Mouse (Mus musculus): ENCODE data around the gene Col4a4.

Gene Col4a4

DNA sequence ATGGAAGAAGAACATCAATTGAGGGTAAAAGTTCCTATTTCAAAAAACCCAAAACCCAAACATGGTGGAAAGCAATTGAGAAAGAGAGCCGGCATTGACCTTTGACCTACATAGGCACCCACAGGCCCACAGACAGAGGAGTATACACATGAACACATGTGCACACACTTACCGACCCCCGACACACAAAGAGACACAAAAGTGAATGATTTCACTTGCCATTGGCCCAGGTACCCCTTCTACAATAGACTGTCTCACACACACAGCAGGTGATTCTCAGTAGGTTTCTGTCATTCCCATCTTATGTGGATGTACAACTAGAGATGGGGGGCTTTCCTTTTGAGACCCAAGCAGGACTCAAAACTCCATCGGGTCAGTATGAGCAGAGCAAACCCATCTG, 110.8 kb downstream of the Col4a4 start:
- DNase-seq (ENCODE audit: low read depth), result no peak

DNA sequence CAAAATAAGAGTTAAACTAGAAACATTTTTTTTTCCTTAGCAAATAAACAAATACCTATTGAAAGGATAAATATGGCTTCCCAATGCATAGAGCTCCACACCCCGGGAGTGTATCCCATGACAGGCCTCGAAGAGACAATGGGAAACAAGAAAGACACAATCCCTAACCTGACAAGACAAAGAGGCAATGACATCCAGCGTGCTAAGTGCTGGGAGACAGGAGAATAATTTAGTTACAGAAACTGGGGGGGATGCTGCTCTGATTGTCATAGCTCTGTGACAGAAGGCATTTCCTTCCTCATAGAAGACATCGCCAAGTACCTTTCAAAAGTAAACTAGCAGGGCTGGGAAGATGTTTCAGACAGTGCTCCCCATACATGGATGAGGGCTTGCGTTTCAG, 111.4 kb downstream of the Col4a4 start:
- no peak for DNase-seq (ENCODE audit: low read depth)

DNA sequence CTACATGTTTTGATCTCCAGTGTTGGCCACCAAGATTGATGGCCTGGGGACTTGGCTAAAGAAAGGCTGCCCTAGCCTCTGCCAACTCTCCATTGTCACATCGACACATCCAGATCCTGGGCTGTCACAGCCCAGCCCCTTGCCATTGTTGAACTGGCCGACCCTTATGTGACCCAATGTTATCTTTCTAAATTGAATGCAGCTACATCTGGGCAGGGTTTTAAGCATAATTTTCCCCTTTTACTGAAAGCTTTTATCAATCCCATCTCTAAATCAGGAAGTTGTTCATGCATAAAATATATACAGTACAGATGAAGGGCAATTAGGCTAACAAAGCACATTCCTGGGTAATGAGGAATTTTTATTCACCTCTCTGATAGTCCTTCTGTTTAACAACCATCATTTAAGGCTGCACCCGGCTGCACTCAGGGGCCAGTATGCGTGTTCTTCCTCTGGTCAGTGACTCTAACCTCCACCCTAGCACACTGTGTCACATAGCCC, 112.1 kb downstream of the Col4a4 start:
- DNase-seq (ENCODE audit: low read depth), result no peak

DNA sequence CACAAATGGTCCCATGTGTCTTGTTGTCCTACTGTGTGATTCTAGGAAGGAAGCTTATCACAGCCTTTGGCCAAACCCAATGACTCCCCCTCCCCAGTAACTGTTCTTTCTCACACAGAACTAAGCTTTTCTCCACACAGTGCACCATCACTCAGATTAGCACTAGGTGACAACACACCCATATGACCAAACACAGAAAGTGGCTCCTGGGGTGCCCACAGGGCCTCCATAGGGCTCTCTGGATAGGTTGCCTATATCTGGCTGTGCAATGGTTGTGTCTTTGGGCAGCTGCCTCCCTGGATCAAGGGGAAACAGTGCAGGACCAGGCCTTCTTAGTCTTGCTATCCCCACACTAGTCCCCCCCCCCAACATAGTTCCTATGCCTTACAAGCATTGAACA, 113.2 kb downstream of the Col4a4 start:
- no peak for DNase-seq (ENCODE audit: low read depth)

DNA sequence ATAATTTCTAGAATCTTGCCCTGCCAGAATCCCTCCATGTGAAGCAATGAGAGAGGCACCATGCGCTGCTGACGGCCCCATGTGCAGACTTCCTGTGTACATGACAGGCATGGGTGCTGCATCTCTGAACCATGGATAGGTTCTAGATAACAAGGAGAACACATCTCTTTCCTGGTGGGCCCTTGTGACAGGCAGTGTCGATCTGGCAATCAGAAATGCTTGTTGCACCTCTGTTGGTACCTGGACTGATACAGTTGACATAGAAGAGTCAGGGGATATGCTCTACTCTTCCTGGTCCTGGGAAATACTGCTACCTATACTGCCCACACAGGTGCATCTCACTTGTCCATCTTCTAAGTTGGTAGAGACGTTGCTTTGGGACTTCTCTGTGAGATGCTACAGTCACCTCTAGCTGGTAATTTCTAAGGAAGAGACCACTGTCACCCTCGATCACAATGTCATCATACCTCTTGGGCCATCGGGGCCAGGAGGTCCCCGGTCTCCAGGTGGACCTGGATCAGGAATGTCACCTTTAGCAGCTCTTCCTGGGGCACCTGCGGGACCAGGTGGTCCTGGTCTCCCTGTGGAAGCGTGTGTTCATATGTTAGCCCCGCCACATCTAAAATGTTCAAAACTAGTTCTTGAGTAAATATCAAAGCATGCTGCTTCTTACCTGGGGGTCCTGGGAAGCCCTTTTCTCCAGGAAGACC, 116.0 kb downstream of the Col4a4 start:
- DNase-seq (ENCODE audit: low read depth), result no peak

DNA sequence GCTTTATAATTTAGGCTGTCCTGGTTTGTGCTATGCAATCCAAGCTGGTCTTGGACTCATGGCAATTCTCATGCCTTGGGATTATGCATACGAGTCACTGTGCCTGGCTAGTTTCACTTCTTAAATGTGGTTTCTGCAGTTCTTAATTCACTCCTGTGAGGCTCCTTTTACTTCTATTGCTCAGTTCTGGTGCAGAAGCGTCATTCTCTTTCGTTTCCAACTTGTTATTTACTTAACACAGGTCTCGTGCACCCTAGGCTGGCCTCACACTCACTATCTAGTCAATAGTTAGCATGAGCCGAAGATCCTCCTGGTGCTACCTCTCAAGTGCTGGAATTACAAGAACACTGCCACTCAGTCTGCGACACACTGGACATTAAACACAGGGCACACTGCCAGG, 117.8 kb downstream of the Col4a4 start:
- no peak for DNase-seq (ENCODE audit: low read depth)

DNA sequence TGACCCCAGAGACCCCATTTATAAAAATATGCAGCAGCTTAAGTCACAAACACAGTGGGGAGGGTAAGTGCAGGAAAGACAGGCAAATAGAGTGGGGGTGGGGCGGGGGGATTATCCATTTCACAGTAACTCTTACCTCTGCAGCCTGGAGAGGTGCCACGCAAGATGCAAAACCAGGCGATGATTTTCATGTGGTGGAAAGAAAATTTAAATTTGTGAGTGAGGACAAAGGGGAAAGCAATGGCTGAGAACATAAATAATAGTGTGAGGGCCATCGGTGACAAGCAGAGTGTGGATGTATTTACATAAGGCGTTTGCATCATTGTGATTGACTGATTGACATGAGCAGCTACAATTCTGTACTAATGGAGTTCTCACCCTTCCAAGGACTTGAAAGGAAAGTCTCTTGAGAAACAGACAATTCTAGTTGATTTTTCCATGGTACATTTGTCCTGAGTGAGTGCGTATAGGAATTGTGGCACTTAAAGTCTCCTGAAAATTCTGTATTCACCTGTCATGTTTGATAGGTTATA, 121.3 kb downstream of the Col4a4 start:
- no peak for DNase-seq (ENCODE audit: low read depth)

DNA sequence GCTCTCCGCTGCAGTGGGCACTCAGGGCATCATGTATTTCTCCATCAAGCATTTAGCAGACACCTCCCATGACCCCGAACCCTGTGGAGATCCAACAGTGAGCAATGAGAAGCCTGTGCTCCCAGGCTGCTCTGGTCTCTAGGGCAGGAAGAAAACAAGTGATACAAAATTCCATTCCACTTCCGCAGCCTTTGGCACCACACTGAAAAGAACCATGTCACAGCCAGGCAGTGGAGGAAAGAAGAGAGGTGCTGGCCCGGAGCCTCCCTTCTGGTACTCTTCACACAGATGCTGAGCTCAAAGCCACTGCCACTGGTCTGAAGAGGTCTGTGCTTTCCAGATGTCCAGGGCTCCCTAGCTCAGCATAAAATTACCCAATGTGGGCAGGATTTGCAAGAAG, 125.6 kb downstream of the Col4a4 start:
- no peak for DNase-seq (ENCODE audit: low read depth)

DNA sequence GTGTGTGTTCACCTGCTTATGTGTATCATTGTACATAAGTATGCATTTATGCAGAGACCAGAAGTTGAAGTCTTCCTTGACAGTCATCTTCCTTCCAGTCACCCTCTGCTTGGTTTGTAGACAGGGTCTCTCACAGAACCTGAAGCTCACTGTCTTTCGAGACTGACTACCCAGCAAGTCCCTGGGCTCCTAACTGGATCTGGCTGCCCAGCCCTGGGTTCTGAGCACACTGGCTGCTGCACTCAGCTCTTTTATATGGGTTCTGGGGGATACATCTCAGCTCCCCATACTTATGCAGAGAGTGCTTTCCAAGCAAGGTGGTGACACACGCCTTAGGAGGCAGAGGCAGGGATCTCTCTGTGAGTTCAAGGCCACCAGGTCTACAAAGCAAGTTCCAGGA, 126.7 kb downstream of the Col4a4 start:
- DNase-seq (ENCODE audit: low read depth), result no peak

DNA sequence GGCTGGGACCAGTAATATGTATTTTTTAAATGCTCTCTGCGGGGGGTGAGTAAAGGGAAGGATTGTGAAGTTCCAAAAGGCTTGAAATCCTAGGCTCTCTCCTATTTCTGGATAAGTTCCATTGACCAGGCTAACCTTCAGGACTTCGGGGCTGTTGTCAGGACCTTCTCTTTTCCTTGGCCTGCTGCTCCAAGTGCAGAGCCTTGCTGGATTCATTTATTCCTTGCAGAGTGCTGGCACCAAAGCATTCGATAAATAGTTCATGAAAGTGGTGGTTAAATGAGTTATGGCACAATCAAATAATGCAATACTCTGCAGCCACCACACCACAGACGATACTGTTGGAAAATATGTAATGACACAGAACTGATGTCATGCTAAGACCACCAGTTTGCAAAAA, 127.3 kb downstream of the Col4a4 start:
- peak; percentile 35 for DNase-seq (ENCODE audit: low read depth)

DNA sequence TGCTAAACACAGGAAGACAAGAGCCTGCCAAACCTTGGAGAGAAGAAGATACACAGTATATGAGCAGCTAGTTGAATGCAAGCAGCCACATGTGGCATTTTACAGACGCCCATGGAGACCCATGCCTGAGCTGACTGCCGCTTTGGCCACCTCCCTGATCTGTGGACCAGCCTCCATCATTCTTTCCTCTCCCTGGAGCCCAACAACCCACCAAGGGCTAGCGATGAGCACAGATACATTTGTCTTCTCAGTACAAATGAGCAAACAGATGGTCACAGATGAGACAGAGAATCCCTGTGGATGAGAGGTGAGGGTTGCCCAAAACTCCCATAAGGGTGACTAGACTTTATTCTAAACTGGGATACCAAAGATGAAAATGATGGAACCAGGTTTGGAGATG, 132.6 kb downstream of the Col4a4 start:
- no peak for DNase-seq (ENCODE audit: low read depth)

DNA sequence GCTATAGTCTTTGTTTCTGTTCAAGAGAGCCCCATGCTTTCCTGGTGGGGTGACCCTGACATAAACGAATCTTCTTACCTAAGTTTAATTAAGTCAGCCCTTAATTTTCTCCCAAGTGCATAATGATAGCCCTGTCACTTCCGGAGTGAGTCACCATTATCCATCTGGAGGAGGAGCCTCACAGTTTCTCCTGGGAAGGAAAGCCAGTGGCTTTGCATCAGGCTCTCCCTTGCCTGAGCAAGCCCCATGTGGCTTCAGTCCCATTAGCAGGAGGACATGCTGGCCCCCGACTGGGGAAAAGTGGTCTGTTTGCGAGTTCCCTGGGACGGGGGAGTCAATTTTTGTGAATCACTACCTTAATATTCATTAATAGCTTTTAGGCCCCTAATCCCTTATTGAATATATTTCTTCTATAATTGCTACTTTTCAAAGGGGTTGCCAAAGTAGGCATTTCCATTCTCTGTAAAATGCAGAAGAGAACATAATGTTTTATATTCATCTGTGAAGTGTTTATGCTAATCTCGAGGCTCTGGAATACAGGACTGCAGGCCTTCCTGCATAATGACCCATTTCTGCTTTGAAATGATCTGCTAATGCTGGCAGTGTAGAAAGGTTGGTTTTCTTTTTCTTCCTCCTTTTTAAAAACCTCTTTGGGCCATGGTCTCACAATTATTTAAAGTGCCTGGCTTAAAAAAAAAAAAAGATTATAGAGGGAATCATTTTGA, 134.6 kb downstream of the Col4a4 start:
- DNase-seq (ENCODE audit: low read depth), result no peak

DNA sequence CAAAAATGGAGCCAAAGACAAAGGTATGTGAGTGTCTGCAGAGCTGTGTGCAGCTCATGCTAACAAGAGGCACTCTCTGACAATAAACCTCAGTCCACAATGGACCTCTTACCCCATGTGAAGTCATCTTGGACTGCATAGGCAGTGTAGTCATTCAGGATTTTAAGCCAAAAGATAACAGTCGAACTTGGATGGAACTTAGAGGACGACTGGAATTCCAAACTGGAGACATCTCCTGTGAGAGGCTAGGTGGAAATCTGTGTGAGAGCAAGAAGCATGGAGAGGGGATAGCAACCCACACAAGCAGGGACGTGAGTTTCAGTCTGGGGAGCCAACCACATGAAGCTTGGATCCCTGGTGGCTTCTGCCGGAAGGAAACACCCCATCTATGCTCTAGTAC, 136.8 kb downstream of the Col4a4 start:
- no peak for DNase-seq (ENCODE audit: low read depth)

DNA sequence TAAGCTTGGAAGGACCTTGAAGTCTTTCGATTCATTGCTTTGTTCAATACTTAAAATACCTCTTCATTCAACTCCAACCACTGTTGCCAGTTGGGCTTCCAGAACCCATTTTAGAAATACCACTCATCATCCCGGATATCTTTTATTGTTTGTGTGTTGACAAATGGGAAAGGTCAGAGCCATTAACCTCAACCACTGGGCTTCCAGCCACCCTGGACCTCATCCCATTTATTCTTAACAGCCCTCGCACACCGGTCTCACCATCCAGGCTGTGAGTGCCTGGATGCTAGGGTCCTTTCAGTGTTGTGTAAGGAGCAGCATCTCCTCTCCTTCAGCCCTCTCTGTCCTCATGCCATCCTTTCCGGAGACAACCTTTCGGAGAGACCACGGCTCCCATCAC, 140.6 kb downstream of the Col4a4 start:
- peak; percentile 56 for DNase-seq (ENCODE audit: low read depth)

DNA sequence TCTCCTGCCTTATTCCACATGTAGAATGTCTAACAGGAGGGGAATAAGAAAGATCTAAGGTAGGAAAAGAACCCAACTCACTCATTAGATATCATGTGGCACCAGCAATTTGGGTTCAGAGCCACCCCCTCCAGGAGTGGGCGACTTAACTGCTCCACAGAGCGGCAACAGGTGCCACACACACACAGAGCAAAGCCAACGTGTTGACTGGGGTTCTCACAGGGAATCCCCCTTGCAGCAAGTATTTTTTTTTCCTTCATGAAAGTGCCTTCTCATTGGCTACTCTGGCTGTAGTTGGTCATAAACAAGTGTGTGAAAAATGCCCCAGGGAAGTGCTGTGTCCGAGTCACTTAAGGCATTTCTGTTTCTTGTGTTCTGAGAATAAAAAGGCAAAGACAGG, 143.1 kb downstream of the Col4a4 start:
- DNase-seq (ENCODE audit: low read depth), result no peak

DNA sequence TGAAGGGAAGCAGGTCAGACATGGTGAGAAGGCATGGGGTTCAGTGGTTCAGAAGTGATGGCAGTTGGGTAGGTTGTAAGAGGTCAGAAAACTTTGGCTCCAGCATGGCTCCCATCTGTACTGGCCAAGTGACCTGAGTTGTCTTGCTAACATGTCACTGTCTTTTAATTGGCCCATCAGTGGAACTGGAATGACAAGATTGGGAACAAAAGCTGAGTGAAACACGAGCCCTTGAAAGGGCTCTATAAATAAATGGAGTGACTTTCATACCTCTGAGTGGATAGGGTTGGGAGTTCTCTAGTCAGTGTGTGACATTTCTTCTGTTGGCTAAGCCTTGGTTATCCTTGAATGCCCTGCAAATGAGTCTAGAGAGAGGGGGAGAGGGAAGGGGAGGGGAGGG, 146.5 kb downstream of the Col4a4 start:
- no peak for DNase-seq (ENCODE audit: low read depth)

DNA sequence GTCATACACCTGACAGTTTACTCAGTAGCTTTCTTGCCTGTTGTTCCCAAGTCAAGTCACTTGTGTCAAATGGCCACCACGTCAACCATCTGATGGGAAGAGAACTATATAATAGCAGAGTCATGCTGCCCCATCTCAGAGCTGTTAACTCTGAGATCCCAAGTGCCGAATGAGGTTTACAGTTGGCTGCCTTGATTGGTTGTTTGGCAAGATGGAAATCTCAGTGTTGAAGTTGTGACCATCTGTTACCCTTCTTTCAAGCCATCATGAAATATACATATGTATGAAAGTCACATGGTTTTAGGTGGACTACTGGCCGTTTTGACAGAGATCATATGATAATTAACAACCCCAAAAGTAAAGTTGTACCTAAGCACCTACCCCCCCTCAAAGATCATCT, 149.4 kb downstream of the Col4a4 start:
- no peak for DNase-seq (ENCODE audit: low read depth)

DNA sequence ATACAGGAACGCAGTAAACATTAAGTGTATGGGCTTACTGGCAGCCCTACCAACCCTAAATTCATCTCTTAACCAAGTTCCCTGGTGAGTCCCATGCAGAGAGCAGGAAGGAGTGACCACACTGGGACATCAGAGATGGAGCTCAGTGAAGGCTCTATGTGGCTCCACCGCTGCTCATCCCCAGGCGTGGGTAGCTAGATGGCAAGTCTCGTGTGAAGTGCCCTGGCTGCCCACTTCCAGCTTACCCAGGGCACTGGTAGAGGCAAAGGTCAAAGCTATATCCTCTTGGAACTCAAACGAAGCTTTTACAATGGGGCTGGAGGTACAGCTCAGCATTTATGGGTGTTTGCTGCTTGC, 153.0 kb downstream of the Col4a4 start:
- no peak for DNase-seq (ENCODE audit: low read depth)

DNA sequence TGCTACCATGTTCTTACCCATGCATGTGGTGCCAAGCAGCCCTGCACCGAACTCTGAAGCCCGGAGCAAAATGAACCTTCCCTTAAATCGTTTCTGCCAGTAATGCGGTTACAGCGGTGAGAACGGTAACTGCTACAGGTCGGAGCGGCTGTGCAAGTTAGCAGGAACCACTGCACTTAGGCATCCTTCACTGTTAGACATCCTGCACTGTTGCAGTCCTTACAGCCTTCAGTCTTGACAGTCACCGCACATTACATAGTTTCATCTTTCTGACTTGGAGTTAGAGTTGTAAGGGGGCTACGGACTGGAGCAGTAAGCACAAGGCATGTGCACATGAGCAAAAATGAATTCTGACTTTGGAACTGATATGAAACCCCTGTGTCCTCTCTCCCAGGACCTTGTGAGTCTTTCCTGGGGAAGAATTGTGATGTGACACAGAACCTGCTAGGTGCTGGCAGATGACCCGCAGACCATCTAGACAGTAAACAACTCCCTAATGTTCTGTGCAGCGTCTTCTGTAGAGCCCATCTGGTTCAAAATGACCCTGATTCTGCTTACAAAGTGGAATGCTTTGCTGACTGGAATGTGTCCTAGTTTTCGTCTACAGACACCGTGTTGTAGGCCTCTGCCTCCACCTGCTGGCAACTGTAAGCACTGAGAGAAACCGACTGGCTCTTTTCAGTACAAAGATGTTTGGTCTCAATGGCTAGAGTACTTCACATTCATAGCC, 153.6 kb downstream of the Col4a4 start:
- DNase-seq (ENCODE audit: low read depth), result peak; percentile 89

DNA sequence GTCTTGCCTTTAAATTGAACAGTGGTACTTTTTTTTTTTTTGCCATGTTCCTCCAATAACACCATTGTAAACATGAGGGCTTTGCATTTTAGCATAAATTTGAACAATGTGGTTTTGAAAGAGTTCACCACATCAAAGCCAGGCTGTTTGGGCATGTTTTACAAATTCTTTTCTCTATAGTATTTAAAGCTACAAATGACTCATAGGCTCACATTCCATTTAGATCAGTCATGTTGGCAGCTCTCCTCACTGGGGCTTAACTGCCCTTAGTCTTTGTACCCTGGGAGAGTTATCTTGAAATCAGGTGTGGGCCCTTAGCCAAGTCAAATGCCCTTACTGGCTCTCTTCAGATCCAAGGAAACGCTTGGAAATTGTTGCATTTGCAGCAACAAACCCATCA, 157.6 kb downstream of the Col4a4 start:
- peak; percentile 95 for DNase-seq (ENCODE audit: low read depth)

DNA sequence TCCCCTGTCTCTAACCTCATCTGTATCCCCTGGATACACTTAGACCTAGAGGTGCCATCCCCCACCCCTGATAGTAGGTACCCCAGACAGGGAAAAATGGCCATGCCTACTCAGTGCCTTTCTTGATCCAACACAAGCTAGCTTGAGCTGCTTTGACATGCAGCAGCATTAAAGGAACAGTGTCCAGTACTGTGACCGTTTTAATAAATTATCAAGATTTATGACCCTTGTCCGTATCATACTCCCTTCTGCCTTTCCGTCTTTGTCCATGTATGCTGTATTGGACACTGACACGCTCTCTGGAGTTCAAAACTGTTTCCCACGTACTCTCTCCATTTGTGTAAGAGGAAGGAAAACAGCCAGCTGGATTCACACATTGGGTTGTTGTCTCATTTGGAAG, 158.9 kb downstream of the Col4a4 start:
- DNase-seq (ENCODE audit: low read depth), result no peak

DNA sequence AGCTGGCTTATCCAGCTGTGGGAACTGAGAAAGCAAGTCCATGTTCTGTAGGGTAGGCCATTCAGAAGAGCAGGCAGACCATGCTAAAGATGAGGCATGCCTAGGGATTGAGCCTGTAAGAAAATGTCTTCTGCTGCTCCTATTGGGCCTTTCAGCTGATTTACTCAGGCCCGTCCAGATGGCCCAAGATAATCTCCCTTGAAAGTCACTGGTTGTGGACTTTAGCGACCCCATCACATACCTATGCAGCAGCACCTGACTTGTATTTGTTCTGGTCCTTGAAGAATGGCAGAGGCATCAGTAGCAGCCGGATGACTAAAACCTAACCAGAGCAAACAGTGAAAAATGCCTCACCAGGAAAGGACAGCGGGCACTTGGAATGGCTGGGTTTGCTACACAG, 171.0 kb downstream of the Col4a4 start:
- no peak for DNase-seq (ENCODE audit: low read depth)

Data from NIH3T3 (cell line).